Mouse (Mus musculus) heart, adult 8-10 months (tissue): Measurements from ENCODE around the gene Aig1. TPM values are rescaled to one million over a fixed set of nuclear protein-coding genes. Genes with fewer than 3 reads are reported as not detected.

Source experiments
- DNase-seq: peaks from one replicate; pipeline ENCODE4 v3.0.0; 2022; ENCODE audit warnings: low spot score
- total RNA-seq, 4 experiments: library from RNA; stranded (reverse); gene quantifications; 2 replicates each; pipeline ENCODE4 v1.2.4; 2022

Gene Aig1
- total RNA-seq, 4 experiments from 2014 or later: 58.1 to 65.1 (median 58.9) TPM

DNA sequence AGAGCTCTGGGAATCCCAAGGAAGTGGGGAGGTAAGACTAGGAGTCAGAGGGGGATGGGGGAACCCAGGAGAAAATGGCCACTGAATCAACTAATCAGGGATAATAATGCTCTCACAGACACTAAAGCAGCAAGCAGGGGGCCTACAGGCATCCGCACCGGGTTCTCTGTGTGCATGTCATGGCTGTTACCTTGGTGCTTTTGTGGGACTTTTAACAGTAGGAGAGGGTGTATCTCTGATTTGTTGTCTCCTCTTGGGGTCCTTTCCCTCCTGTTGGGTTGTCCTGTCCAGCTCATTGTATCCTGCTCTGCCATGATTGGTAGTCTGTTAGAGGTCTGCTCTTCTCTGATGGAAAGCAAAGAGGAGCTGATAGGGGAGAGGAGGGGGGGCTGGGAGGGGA, 19.6 kb downstream of the Aig1 start:
- DNase-seq: no peak

DNA sequence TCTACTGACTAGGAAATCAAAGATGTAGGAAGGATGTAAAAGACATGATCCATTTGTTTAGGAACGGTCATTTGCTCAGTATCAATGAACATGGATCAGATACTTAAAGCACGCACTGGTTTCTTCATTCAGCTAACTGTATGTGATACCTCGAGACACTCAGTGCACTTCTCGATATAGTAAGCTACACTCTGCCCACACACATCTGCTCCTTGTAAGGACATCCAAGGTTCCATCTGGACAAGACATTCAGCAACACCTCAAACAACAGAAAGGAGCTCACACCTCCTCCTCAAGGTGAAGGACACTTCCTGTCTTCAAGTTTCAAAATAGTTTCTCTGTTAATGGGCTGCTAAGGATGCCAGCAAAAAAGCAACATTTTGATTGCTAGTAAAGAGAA, 23.9 kb downstream of the Aig1 start:
- no peak for DNase-seq

GRCm38 (mm10) chr10:13843746-13844145, 25.0 kb downstream of the Aig1 start:
- no peak for DNase-seq

GRCm38 (mm10) chr10:13842855-13843254, 25.9 kb downstream of the Aig1 start:
- peak; percentile 63 for DNase-seq

- no peak for DNase-seq
These were observed 30.2 kb downstream of the Aig1 start for GRCm38 (mm10) chr10:13838511-13839126.

DNA sequence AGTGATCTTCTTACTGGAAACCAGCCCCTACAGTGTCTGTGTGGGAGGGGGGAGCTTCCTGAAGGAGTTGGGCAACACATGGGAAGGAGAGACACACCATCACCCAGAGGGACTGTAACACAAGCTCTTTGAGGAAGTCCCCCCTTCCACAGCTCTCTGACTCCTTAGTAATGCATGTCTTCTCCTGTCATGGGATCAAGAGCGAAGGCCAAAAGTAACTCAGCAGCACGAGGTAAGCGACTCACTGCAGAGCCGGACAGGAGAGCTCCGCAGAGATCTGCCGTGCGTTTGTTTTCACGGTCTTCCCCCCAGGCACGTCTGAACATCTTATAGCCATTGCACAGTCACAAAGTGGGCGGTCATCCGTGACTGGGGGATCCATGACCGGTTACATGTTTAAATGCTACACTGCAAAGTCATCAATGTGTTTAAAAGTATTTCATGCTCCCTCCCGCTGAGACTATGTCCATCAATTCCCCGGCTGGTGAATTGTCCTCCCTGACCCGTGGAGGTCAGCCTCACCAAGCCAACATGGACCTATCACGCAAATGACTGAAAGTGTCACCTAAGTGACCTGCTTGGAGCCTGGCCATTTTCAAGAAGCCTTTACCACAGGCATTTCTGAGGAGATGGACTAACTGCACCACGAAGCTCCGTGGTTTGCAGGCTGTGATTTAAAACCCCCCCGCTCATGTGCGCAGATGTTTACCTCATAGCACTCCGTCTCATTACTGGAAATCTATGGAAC, 30.9 kb downstream of the Aig1 start:
- no peak for DNase-seq

DNA sequence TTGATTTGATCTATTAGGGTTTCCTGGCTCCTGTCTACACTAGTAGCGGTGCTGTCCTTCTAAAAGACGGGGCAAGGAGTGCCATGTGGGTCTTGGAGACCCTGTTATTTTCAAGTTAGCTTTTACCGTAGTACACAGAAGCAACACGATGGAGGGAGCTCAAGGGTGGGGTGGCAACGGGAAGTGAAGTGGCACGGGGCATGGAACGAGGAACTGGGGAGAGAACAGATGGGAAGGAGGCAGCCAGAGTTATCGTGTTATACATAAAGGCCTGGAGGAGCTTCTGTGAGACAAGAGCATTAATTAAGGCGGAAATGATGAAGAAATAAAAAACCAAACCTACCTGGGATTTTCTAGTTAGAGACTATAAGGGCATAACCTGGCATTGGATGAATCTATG, 31.8 kb downstream of the Aig1 start:
- no peak for DNase-seq

DNA sequence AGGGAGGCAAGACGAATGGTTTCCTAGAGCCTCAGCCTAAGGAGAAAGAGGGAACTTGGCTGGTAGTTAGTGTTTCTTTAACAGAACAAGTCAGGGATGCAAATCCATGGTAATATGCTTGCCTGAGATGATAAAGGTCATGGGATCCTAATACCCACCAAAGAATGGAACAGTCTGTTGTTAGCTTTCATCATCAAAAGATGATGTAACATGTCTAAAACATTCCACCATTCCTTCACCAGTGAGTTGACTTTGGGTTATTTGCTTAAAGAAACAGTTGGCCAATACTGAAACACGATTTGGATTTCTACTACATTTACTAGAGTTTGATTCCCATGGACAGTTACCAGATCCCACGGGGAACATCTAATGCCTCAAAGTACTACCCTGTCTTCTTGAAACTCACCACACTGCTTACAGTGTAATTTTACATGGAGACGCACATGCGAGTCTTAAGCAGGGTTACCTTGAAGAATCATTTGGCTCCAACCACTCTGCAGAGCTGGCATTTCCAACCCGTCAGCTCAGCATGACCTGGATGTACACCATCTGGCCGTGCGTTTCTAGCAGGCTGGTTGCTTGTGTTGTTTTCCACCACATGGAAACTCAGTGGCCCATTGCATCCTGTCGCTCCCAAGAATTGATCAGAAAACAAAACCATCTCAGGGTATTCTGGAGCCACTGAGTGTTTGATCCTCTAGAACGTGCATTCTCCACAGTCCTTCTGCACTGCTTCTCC, 32.9 kb downstream of the Aig1 start:
- no peak for DNase-seq

GRCm38 (mm10) chr10:13834056-13834455, 34.7 kb downstream of the Aig1 start:
- peak; percentile 14 for DNase-seq

DNA sequence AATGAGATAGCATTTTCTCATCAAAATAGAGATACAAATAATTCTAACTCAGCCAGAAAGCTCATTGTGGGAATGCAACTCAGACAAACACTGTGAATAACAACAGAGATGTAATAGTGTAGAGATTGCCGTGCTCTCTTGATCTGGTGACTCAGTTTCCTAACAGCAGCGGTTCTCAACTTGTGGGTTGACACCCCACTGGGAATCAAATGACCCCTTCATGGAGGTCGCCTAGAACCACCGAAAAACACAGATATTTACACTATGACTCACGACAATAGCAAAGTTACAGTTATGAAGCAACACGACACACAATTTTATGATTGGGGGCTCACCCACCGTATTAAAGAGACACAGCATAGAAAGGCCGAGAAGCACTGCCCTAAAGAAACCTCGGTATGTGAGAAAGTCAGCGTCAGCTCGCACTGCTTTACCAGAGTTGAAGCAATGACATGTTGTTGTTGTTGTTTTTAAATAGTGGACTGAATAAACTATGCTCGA, 35.7 kb downstream of the Aig1 start:
- no peak for DNase-seq

DNA sequence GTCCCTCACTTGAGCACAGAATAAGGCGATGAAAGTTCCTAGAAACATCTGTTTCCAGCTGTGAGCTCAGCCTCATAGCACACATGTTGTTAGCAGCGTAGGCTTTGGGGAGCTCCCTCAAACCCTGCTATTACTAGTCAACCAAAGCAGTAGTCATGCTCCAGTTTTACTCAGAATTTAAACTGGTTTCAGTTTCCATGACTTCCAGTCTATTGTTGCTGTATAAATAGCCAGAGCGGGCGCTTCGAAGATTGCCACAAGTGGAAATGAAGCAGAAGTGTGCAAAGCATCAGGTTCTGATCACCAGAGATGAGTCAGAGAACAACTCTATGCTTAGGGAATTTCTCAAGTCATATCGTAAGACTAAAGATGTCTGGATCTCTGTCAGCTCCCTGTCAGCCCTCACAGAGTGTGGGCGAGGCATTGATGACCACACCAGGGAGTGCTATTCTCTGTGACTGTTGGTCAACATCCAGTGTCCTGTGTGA, 36.2 kb downstream of the Aig1 start:
- DNase-seq: peak; percentile 57

DNA sequence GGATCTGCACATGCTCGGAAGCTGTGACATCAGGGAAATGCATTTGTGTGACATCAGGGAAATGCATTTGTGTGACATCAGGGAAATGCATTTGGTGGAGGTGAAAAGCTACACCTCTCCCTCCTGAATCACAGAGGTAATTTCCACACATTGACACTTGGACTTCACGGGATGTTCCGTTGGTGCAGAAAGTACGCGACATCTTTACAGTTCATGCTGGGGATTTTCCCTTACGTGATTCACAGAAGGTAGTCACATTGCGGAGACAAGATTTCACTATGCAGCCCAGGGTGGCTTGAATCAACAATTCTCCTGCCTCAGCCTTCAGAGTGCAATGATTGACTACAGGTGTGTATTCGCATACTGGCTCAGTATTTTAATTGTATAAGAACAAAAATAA, 41.6 kb downstream of the Aig1 start:
- no peak for DNase-seq

- DNase-seq: no peak
These were observed 55.2 kb downstream of the Aig1 start for GRCm38 (mm10) chr10:13813591-13813990.

DNA sequence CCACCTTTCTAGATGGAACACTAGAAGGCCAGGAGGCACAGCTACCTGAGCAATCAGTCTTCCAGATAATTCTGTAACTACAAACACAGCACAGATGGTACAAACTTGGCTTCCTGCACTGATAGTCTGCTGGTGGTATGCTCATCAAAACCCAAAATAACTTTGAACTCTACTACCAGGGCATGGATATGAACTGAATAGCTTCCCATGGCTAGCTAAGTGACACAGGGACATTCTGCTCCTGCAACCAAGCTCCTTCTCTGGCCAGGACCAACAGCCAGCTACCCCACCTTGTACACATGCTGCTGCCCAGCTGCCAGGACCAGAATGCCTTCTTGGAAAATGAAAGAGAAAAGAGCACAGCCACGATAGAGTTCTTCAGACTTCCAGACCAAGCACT, 60.5 kb downstream of the Aig1 start:
- DNase-seq: peak; percentile 38

GRCm38 (mm10) chr10:13806806-13807205, 62.0 kb downstream of the Aig1 start:
- no peak for DNase-seq

- no peak for DNase-seq
These were observed 67.5 kb downstream of the Aig1 start for GRCm38 (mm10) chr10:13801296-13801695.

GRCm38 (mm10) chr10:13793458-13793857, 75.3 kb downstream of the Aig1 start:
- no peak for DNase-seq

- DNase-seq: no peak
These were observed 76.0 kb downstream of the Aig1 start for GRCm38 (mm10) chr10:13792788-13793187.

- DNase-seq: no peak
These were observed 79.2 kb downstream of the Aig1 start for GRCm38 (mm10) chr10:13789604-13790003.

DNA sequence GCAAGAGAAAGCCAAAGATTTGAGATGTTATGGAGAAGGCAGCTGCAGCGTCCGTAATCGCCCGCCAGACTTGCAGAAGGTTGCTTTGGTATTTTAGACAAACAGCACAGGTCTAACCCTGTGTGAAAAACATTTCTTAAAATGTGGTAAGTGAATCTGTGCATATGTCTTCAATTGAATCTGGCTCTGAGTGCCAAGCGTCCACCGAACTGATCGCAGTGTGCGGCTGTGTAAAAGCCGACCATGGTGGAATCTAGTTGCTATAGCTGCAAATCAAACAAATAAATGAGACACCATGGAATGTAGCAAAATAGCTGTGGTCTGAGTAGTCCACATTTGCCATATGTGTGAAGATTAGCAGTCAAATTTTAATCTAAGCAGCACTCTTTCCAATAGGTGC, 80.7 kb downstream of the Aig1 start:
- DNase-seq: no peak

GRCm38 (mm10) chr10:13782774-13783173, 86.0 kb downstream of the Aig1 start:
- no peak for DNase-seq

DNA sequence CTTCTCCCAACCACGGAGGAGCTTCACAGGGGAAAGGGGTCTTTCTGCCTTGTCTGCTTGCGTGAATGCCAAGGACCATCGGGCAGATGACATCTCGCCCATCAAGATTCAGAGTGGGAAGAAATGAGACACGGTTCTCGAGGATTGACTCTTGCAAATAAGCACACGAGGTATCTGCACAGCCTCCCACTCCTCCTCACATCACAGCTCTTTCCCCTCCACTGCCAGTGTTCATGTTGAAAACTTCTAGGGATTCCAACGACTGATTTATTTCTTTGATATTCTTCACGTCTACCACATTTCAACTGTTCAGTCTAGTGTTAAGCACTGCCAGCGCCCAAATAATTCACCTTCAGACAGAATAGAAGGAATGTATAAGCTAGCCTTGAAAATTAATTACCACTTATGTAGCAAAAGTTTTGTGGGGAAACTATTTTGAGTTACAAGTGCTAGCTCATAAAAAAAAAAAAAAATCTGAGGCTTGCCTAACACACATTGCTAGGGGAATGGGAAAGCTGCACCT, 86.5 kb downstream of the Aig1 start:
- DNase-seq: no peak
